Mouse (Mus musculus) layer of hippocampus, postnatal 36 days (tissue): ENCODE data around the gene Rnd1. TPM values are rescaled to one million over a fixed set of nuclear protein-coding genes. Genes with fewer than 3 reads are reported as not detected.

Experiments
- DNase-seq, 2 experiments: peaks; one replicate each; pipeline ENCODE4 v3.0.0; 2022
- total RNA-seq, 2 experiments: library from RNA; stranded (reverse); gene quantifications; 2 replicates each; pipeline ENCODE4 v1.2.3; 2021

The Rnd1 gene
- total RNA-seq, 2 experiments from 2014 or later: 7.2 to 7.6 TPM

- no peak for DNase-seq
Measured at GRCm38 (mm10) chr15:98636517-98636916, 40.7 kb downstream of the Rnd1 start.

- DNase-seq: no peak
Measured at GRCm38 (mm10) chr15:98635291-98635841, 41.9 kb downstream of the Rnd1 start.

- DNase-seq: peak; percentile 82 to 85
Measured at GRCm38 (mm10) chr15:98634541-98635081, 42.6 kb downstream of the Rnd1 start.

- no peak for DNase-seq
Measured at GRCm38 (mm10) chr15:98633822-98634470, 43.3 kb downstream of the Rnd1 start.

- no peak for DNase-seq
Measured at GRCm38 (mm10) chr15:98632921-98633320, 44.3 kb downstream of the Rnd1 start.

GRCm38 (mm10) chr15:98632107-98632744, 45.0 kb downstream of the Rnd1 start:
- DNase-seq: no peak

GRCm38 (mm10) chr15:98631493-98631892, 45.8 kb downstream of the Rnd1 start:
- no peak for DNase-seq

- DNase-seq: no peak
Measured at GRCm38 (mm10) chr15:98630540-98630939, 46.7 kb downstream of the Rnd1 start, which contains the start of gene Cacnb3. TSS of gene Cacnb3 (plus strand) at chr15:98630840.

- DNase-seq: no peak
Measured at GRCm38 (mm10) chr15:98629464-98629863, 47.8 kb downstream of the Rnd1 start.

GRCm38 (mm10) chr15:98628589-98629254, 48.5 kb downstream of the Rnd1 start:
- DNase-seq: no peak

- DNase-seq: no peak
Measured at GRCm38 (mm10) chr15:98626487-98627212, 50.6 kb downstream of the Rnd1 start.

GRCm38 (mm10) chr15:98626078-98626477, 51.2 kb downstream of the Rnd1 start:
- DNase-seq: no peak

GRCm38 (mm10) chr15:98623361-98623821, 53.9 kb downstream of the Rnd1 start:
- DNase-seq: no peak

- DNase-seq: no peak
Measured at GRCm38 (mm10) chr15:98622721-98623120, 54.5 kb downstream of the Rnd1 start.

GRCm38 (mm10) chr15:98622199-98622598, 55.1 kb downstream of the Rnd1 start:
- no peak for DNase-seq

GRCm38 (mm10) chr15:98617176-98617537, 60.1 kb downstream of the Rnd1 start:
- DNase-seq: peak; percentile 69 to 79

- no peak for DNase-seq
Measured at GRCm38 (mm10) chr15:98616362-98617175, 60.7 kb downstream of the Rnd1 start.

- no peak for DNase-seq
Measured at GRCm38 (mm10) chr15:98615751-98616150, 61.5 kb downstream of the Rnd1 start.

- DNase-seq: no peak
Measured at GRCm38 (mm10) chr15:98614971-98615370, 62.3 kb downstream of the Rnd1 start.

GRCm38 (mm10) chr15:98614551-98614950, 62.7 kb downstream of the Rnd1 start:
- DNase-seq: no peak
